Mouse (Mus musculus): Measurements from ENCODE around the gene Ccdc102a. TPM values are rescaled to one million over a fixed set of nuclear protein-coding genes. Genes with fewer than 3 reads are reported as not detected.

Gene Ccdc102a
- polyA plus RNA-seq, 1 experiment from 2014 or later = 24.1 TPM

DNA sequence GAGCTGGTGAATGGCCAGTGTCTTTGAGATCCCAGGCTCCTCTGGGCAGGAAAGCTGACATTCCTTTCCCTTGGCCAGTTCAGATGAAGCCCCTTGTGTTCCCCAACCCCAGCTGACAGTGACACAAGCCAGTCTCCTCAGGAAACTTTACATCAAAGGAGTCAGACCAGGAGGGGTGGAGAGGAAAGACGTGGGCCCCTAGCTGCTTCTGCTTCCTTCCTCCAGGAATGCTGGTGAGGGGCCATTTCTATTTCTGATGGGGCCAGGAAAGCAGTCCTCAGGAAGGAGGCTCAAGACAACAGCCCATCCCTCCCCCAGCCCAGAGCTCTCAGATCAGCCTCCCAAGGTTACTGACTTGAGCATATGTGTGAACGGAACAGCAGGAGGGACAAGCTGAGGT is 25.0 kb downstream of the Ccdc102a start:
- Histone ChIP-seq H3K4me1 (peaks cover 36% of the 10 kb centered on the region), H3K27ac (replicated peaks) (peak overlapping the region; percentile 40; the same call in 1 of the 2 replicates), H3K27me3 (replicated peaks; ENCODE audit: low read depth, poor library complexity, severe bottlenecking) (peaks cover 10% of the 10 kb centered on the region; the same call in 1 of the 2 replicates), H3K9me3 (no peaks in the 10 kb centered on the region), H3K4me3 (no peak overlapping the region), H3K36me3 (replicated peaks) (no peaks in the 10 kb centered on the region)
- peak; percentile 30 for DNase-seq (ENCODE audit: low spot score)
- WGBS = 42% methylated on average over 2 of the region's 2 CpGs

DNA sequence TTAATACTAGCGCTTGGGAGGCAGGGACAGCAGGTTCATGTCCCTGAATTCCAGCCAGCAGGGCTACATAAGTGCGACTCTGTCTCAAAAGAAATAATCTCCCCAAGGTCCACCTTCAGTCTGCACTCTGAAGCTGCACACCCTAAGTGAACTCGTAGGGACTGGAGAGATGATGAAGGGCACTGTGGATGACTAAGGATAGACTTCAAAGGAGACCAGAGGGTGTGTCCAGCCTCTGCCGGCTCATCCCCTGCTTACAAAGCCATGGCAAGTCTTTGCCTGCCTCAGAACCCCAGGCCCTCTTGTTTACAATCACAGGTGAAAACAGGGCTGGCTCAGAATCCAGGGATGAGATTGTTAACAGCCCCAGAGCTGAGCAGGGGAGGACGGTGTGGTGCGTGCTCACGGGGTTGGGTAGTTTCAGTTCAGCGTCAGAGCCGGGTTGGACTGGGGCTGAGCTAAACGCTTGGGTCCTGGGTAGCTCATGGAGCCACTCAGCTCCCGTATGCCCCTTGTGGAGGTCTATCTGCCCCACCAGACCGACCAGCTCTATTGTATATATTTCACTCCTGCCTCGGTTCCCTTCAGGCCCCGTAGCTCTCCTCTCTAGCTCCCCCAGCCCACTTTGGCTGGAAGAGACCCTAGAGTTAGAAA is 29.4 kb downstream of the Ccdc102a start:
- H3K36me3 ChIP-seq (replicated peaks) = no peaks in the 10 kb centered on the region
- H3K4me3 ChIP-seq = 0 out of 2 replicates have a peak overlapping the region, but pooled peaks have one; percentile 3
- H3K27me3 ChIP-seq (replicated peaks; ENCODE audit: low read depth, poor library complexity, severe bottlenecking) = peaks cover 10% of the 10 kb centered on the region; the same call in 1 of the 2 replicates
- 36% methylated on average over 14 of the region's 14 CpGs for WGBS
- DNase-seq (ENCODE audit: low spot score) = no peak
- H3K27ac ChIP-seq (replicated peaks) = no peak overlapping the region
- peaks cover 23% of the 10 kb centered on the region for H3K4me1 ChIP-seq
- H3K9me3 ChIP-seq = no peaks in the 10 kb centered on the region

DNA sequence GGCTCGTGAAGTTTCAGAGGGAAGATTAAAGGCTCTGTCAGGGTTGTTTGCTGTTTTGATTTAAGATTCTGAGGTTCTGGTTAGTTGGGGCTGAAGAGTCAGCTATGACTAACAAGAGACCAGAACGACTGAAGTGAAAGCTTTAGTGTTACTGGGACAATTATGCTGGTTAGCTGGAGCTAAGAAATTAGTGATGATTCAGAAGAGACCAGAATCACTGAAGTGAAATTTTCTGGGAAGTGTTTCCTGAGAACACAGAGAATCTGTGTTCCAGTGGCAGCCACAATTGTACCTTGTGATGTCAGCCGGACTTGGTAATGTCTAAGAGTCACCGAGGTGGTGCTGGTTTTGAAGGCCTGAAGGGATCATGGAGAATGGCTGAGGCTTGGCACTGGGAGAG is 37.2 kb downstream of the Ccdc102a start:
- no peaks in the 10 kb centered on the region for H3K36me3 ChIP-seq (replicated peaks)
- 77% methylated on average over 4 of the region's 4 CpGs for WGBS
- H3K4me1 ChIP-seq = peaks cover 17% of the 10 kb centered on the region
- H3K4me3 ChIP-seq = no peak overlapping the region
- no peaks in the 10 kb centered on the region for H3K9me3 ChIP-seq
- peaks cover 12% of the 10 kb centered on the region; the same call in 1 of the 2 replicates for H3K27me3 ChIP-seq (replicated peaks; ENCODE audit: low read depth, poor library complexity, severe bottlenecking)
- DNase-seq (ENCODE audit: low spot score) = no peak
- no peak overlapping the region for H3K27ac ChIP-seq (replicated peaks)

DNA sequence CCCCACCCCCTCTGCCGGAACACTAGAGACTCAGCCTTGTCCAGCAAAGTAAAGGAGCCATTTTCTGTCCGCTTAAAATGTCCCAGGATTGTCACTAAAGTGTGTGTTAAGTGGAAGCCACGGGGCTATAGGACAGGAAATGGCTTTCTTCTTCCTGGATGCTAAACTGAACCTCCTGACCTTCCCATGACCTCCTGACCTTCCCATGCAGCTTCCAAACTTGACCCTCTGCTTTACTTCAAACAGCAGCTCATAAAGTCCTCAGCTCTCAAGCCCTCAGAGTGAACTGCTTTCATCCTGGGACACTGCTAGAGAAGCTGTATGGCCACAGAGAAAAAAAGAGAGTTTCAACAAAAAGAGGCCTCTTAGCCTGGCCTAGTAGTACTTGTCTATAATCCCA is 41.1 kb downstream of the Ccdc102a start:
- Histone ChIP-seq H3K27ac (replicated peaks) (no peak overlapping the region), H3K36me3 (replicated peaks) (no peaks in the 10 kb centered on the region), H3K4me3 (no peak overlapping the region), H3K27me3 (replicated peaks; ENCODE audit: low read depth, poor library complexity, severe bottlenecking) (peaks cover 33% of the 10 kb centered on the region), H3K4me1 (peaks cover 43% of the 10 kb centered on the region), H3K9me3 (no peaks in the 10 kb centered on the region)
- 41% methylated on average over 3 of the region's 3 CpGs for WGBS
- DNase-seq (ENCODE audit: low spot score) = no peak

DNA sequence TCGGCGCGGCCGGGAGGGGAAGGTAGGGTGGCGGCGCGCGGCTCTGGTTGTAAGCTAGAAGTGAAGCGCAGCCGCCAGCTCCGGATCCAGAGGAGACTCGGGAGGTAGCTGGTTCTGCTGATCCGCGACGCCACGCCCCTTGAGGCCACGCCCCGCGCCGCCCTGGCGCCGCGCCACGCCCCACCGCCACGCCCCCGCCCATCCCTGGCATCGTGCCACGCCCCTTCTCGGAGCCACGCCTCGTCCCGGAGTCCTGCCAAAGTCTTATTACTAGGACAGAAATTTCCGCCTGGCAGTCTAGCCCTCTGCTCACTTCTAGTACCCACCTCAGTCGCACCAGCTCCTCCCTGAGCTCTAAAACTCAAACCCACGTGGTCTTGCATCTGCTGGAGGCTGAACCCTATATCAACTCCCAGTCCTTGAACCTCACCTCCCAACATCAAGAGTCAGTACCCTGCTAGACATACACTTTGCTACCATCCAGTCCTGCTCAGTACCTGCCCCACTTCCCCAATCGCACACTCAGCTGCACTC is 41.6 kb downstream of the Ccdc102a start, which contains the start of gene Dok4:
Dok4 (minus strand) TSS at position 134 of the 534 bp plus-strand sequence.
- DNase-seq (ENCODE audit: low spot score) = peak; percentile 95
- H3K27ac ChIP-seq (replicated peaks) = peak within 1 kb of the TSS; percentile 77
- H3K4me3 ChIP-seq = peak within 1 kb of the TSS; percentile 77
- H3K4me1 ChIP-seq = peaks cover 49% of the 10 kb centered on the region
- H3K9me3 ChIP-seq = no peaks in the 10 kb centered on the region
- WGBS = 1% methylated on average over 37 of the region's 37 CpGs
- H3K36me3 ChIP-seq (replicated peaks) = no peaks in the 10 kb centered on the region
- H3K27me3 ChIP-seq (replicated peaks; ENCODE audit: low read depth, poor library complexity, severe bottlenecking) = peaks cover 37% of the 10 kb centered on the region

DNA sequence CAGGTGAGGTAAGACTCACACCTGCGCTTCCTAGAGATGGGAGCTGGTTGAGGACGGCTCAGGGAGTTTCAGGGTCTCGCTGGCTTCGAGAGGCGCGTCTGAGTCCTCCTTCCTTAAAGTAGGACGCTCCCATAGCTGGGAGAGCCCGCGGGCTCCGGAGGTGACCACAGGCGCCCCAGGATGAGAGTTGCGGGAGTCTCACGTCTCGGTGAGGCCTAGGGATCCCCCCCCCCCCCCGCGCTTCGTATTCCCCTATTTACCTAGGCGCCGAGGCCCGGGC is 42.1 kb downstream of the Ccdc102a start:
- H3K27ac ChIP-seq (replicated peaks) = peak overlapping the region; percentile 77
- no peaks in the 10 kb centered on the region for H3K36me3 ChIP-seq (replicated peaks)
- DNase-seq (ENCODE audit: low spot score) = no peak
- H3K9me3 ChIP-seq = no peaks in the 10 kb centered on the region
- WGBS = under 1% methylated on average over 20 of the region's 20 CpGs
- peaks cover 53% of the 10 kb centered on the region for H3K4me1 ChIP-seq
- peaks cover 39% of the 10 kb centered on the region for H3K27me3 ChIP-seq (replicated peaks; ENCODE audit: low read depth, poor library complexity, severe bottlenecking)
- peak overlapping the region; percentile 77 for H3K4me3 ChIP-seq

DNA sequence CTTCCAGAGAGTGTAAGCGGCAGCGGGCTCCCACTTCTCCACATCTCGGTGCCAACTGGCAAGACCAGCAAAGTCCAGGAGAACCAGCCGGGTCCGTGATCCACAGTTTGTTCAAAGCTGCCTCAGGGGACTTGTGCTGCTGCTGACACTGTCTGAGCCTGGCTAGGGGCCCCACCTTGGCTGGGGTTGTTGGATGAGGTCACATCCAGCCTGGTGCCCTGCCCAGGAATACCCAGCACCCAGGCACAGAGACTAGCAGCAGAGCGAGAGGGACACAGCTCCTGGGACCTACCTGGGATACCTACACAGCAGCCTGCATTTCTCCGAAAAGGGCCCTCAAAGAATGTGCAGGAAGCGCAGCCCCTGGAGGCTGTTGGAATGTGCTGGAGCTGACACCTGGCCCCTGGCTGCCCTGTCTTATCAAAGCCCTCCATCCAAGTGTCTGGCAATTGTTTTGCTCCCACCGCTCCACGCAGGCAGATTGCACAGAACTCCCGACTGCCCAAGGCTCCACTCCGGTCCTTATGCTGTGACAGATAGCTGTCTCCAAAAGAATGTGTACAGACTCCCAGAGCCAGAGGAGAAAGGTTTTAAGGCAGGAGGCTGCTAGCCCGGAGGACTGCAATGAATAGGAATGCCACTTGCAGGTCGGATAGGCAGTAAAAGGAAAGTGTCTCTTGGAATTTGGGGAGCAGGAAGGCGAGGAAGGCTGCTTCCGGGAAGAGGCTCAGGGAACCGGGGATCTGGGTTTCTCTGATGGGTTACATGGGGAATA is 42.6 kb downstream of the Ccdc102a start:
- no peaks in the 10 kb centered on the region for H3K9me3 ChIP-seq
- WGBS = 17% methylated on average over 17 of the region's 17 CpGs
- peak overlapping the region; percentile 77 for H3K4me3 ChIP-seq
- H3K27me3 ChIP-seq (replicated peaks; ENCODE audit: low read depth, poor library complexity, severe bottlenecking) = peaks cover 44% of the 10 kb centered on the region
- DNase-seq (ENCODE audit: low spot score) = peak; percentile 39
- H3K36me3 ChIP-seq (replicated peaks) = no peaks in the 10 kb centered on the region
- peaks cover 58% of the 10 kb centered on the region for H3K4me1 ChIP-seq
- peak overlapping the region; percentile 77 for H3K27ac ChIP-seq (replicated peaks)

DNA sequence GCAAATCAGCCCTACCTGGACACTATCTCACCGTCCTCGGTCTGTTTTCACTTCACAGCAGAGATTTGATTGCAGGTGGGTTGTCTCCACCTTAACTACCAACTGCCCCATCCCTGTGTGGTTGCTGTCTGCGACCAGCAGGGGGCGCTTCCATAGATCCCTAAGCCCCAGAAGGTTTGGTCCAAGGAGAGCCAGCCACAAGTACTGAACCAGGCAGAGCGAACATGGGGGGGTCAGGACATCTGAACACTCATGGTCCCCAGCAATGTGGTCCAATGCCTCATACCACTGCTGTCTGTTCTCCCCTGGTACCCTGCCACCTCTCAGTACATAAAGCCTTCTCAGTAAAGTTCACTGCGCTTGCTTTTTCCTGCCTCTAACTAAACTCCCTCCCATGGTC is 43.5 kb downstream of the Ccdc102a start:
- DNase-seq (ENCODE audit: low spot score) = peak; percentile 76
- H3K27ac ChIP-seq (replicated peaks) = no peak overlapping the region
- H3K4me1 ChIP-seq = peaks cover 68% of the 10 kb centered on the region
- no peaks in the 10 kb centered on the region for H3K9me3 ChIP-seq
- no peaks in the 10 kb centered on the region for H3K36me3 ChIP-seq (replicated peaks)
- H3K27me3 ChIP-seq (replicated peaks; ENCODE audit: low read depth, poor library complexity, severe bottlenecking) = peaks cover 54% of the 10 kb centered on the region
- H3K4me3 ChIP-seq = peak overlapping the region; percentile 77
- 11% methylated on average over 6 of the region's 6 CpGs for WGBS

DNA sequence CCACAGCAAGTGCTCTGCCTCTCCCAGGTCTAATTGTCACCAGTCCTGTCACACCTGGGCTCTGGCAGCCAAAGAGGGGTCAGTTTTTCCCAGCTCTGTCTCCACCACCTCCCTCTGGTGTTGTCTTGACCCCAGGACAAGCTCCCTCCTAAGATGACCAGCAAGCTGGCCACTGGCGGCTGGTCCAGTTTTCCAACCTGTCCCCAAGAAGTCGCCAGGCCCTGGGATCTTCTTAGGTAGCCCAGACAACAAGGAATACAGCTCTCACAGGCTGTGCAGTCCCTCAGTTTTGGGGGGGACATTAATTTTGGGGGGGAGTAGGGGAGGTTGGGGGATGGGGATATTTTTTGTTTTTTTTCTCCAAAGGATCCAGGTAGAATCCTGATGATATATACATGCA is 45.3 kb downstream of the Ccdc102a start:
- H3K27ac ChIP-seq (replicated peaks) = 0 out of 2 replicates have a peak overlapping the region, but pooled peaks have one; percentile 42
- no peaks in the 10 kb centered on the region for H3K9me3 ChIP-seq
- peak overlapping the region; percentile 25 for H3K4me3 ChIP-seq
- peaks cover 55% of the 10 kb centered on the region for H3K27me3 ChIP-seq (replicated peaks; ENCODE audit: low read depth, poor library complexity, severe bottlenecking)
- peaks cover 7% of the 10 kb centered on the region for H3K36me3 ChIP-seq (replicated peaks)
- H3K4me1 ChIP-seq = peaks cover 80% of the 10 kb centered on the region
- 49% methylated on average over 2 of the region's 2 CpGs for WGBS
- DNase-seq (ENCODE audit: low spot score) = no peak

DNA sequence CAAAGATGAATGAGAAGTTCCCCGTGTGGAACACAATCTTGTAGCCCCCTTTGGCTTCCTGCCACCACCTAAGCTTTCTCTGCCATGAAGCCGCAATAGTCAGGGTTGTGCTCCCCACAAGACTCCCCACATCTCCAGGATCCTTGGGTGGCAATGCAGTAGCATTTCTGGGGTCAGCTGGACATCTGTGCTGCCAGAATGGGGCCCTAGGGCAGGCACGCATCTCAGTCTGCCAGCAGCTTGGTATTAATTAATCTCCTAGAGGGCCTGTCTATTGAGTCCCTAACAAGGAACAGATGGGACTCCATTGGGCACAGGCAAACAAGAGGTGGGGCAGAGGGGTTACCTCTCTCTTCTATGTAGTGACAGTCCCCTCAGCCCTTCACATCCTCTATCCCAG is 45.7 kb downstream of the Ccdc102a start:
- H3K27me3 ChIP-seq (replicated peaks; ENCODE audit: low read depth, poor library complexity, severe bottlenecking) = peaks cover 55% of the 10 kb centered on the region
- peaks cover 80% of the 10 kb centered on the region for H3K4me1 ChIP-seq
- H3K4me3 ChIP-seq = peak overlapping the region; percentile 25
- WGBS = 34% methylated on average over 3 of the region's 3 CpGs
- H3K27ac ChIP-seq (replicated peaks) = 0 out of 2 replicates have a peak overlapping the region, but pooled peaks have one; percentile 42
- peak; percentile 36 for DNase-seq (ENCODE audit: low spot score)
- H3K36me3 ChIP-seq (replicated peaks) = peaks cover 12% of the 10 kb centered on the region
- H3K9me3 ChIP-seq = no peaks in the 10 kb centered on the region

DNA sequence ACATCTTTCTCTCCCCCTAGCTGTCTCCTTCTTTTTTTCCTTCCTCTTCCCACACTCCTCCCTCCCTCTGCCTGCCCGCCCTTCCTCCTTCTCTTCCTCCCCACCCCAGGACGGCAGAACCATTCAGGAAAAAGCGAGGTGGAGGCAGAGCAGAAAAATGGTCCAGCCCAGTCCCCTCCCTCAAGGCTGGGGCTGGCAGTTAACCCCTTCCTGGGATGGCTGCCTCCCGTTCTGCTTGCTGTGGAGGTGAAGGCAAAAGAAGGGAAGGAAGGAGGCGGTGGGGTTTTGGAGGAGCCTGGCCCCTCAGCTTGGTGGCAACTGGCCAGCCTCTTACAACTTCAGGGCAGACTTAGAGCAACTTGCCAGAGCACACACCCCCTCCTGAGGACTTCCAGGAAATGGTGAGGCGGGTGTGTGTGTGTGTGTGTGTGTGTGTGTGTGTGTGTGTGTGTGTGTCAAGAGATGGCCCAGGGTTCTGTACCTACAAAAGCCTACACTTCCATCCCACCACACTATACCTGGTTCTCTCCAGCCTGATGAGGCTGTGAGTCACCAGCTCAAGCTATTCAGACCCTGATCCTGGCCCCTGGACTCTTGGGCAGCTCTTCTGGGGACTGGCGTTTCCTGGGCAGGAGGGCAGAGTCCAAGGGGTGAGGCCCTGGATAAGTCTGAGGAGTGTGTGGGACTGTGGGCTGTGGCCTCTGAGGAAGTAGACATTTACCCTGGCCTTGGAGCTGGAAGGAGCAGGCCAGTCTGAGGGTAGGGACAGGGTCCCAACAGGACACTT is 46.6 kb downstream of the Ccdc102a start:
- Histone ChIP-seq H3K36me3 (replicated peaks) (peaks cover 20% of the 10 kb centered on the region), H3K4me1 (peaks cover 73% of the 10 kb centered on the region), H3K9me3 (no peaks in the 10 kb centered on the region), H3K27ac (replicated peaks) (peak overlapping the region; percentile 75), H3K4me3 (peak overlapping the region; percentile 58), H3K27me3 (replicated peaks; ENCODE audit: low read depth, poor library complexity, severe bottlenecking) (peaks cover 51% of the 10 kb centered on the region)
- 10% methylated on average over 7 of the region's 7 CpGs for WGBS
- DNase-seq (ENCODE audit: low spot score) = peak; percentile 81

DNA sequence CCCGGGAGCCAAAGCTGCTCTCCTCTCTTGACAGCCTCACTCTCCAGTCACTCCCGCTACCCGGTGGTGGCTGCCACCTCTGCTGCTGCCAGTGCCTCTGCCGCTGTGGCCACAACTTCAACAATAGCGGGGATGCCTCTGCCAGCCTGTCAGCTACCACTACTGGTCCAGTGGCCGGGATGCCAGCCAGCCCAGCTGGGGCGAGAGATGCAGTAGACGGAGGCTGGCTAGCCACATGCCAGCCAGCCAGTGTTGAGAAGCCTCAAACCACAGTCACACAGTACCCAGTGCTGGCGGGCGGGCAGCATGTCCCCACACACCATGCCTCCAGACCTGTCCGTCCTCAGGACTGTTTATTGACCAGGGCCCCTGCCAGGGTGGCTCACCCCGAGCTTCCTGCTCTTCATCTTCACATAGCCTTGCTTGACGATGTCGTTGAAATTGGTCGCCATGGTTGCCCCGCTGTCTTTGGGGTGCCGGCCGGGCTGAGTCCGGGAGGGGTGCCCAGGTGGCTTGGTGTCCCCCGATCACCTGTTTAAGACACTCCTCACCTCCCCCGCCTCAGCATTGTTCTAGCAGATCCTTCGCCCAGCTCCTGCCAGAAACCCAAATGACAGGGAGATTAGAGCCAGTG is 47.3 kb downstream of the Ccdc102a start:
- Histone ChIP-seq H3K4me3 (peak overlapping the region; percentile 58), H3K27ac (replicated peaks) (peak overlapping the region; percentile 75), H3K4me1 (peaks cover 65% of the 10 kb centered on the region), H3K9me3 (no peaks in the 10 kb centered on the region), H3K27me3 (replicated peaks; ENCODE audit: low read depth, poor library complexity, severe bottlenecking) (peaks cover 48% of the 10 kb centered on the region), H3K36me3 (replicated peaks) (peaks cover 27% of the 10 kb centered on the region)
- 2% methylated on average over 22 of the region's 22 CpGs for WGBS
- no peak for DNase-seq (ENCODE audit: low spot score)

All from embryonic facial prominence, embryonic 10.5 days (tissue).